Mouse (Mus musculus): ENCODE results near the gene Rho.

Rho gene

GRCm38 (mm10) chr6:115916611-115917010 is 14.9 kb upstream of the Rho start:
- DNase-seq, result no peak

DNA sequence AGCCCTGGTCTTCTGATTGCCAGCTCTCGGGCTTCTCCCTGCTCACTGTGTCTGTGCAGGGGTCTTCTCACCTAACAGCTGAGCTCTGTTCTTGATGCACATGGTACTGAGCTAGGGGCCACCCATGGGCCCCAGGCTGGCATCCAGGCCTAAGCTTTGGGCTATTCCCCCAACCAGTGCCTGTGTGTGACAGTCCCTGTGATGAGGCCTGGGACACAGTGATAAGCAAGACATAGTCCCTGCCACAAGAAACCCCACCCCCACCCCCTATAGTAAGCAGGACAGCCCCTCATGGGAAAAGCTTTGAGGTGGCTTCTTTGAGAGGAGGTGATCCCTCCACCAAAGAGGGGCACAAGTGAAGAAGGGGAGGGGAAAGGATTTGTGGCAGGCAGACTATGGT is 12.9 kb upstream of the Rho start:
- no peak for DNase-seq

DNA sequence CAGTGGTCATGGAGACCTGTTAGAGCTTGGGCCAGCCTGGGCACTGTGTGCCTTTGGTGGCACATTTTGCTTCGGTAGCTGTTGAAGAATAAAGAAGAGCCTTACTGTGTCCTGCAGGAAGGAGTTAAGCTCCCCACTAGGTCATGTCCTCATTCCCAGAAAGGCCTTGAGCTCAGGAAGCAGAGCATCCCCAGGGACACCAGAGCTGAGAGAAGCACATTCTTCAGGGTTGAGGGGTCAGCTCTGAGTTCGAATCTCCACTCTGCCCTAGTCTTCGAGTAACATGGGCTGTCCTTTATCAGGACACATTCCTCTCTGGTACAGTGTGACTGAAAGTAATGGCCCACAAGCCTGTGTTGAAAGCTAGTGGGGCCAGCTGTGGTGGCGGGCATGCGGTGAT is 11.7 kb upstream of the Rho start:
- no peak for DNase-seq

DNA sequence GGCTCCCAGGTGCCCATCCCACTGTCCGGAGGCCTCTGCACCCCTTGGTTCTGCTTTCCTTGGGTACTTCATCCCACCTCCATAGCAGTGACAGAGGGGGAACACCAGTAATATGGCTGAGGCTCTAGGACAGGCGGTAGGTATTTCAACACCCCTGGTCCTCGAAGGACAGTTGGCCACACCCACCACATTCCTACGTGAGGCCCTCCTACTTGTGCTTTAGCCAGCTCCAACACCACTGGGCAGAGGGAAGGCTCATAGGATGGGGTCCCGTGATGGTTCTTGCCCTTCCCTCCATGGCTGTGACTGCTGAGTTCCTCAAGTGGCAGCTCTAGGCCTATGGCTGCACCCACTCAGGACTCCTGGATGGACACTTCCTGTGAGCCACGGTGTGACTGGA is 6.7 kb upstream of the Rho start:
- DNase-seq, result peak; percentile 19

GRCm38 (mm10) chr6:115926416-115926815 is 5.1 kb upstream of the Rho start:
- no peak for DNase-seq

GRCm38 (mm10) chr6:115927292-115928242 is 4.0 kb upstream of the Rho start:
- DNase-seq, result no peak

DNA sequence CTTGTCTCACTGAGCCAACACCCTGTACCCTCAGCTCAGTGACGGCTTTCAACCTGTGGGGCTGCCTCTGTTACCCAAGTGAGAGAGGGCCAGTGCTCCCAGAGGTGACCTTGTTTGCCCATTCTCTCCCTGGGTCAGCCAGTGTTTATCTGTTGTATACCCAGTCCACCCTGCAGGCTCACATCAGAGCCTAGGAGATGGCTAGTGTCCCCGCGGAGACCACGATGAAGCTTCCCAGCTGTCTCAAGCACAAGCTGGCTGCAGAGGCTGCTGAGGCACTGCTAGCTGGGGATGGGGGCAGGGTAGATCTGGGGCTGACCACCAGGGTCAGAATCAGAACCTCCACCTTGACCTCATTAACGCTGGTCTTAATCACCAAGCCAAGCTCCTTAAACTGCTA is 1.5 kb upstream of the Rho start:
- DNase-seq, result no peak

DNA sequence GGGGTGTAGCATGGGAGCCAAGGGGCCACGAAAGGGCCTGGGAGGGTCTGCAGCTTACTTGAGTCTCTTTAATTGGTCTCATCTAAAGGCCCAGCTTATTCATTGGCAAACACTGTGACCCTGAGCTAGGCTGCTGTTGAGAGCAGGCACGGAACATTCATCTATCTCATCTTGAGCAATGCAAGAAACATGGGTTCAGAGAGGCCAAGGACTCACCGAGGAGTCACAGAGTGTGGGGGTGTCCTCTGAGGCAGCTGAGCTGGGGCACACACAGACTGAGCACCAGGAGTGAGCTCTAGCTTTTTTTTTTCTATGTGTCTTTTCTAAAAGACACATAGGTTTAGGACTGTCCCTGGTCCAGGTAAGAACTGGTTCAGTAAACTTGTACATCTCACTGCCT is 843 bp downstream of the Rho start:
- no peak for DNase-seq

DNA sequence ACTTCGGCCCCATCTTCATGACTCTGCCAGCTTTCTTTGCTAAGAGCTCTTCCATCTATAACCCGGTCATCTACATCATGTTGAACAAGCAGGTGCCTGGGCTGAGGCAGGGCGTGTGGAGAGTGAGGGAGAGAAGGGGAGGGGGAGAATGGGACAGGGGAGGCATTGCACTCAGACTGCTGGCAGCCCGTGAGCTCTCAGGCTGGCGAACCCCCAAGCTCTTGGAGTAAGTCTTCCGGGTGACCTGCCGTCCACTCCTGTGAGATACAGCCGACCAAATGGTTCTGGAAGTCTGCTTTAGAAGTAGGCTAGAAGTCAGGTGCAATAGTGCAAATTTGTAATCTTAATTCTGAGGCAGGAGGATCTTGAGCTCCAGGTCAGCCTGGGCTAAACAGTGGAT is 4.0 kb downstream of the Rho start:
- no peak for DNase-seq

DNA sequence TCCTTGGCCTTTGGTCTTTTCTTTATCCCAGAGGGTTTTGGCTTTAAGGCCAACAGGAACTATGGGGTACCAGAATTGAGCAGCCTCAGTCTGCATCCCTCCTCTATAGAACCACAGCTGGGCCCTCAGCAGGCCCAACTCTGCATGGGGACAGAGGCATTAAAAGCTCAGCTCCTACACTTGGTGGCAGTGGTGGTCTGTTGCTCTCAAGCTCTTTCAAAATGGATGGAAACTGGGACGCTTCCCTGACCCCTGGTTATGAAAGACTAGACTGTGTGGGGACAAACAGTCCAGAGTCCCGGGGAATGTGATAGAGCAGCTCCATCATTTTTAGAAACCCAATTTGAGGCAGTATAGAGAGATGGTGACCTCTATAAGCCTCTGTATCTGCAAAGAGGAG is 6.5 kb downstream of the Rho start:
- DNase-seq, result no peak

DNA sequence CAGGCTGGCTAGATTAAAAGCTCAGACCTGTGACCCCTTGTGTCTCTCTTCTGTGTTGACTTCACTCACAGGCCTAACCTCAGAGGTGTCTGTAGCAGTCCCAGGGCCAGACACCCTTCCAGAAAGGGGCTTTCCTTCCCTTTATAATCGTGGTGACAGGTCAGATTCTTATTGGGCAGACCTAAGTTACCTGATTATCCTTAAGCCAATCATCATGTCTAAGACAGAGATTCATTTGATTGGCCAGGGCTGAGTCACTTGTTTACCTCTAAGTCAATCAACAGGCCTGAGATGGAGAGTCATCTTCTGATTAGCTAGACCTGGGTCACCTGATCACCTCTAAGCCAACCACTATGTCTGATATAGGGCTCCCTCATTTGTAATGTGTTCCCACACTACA is 7.2 kb downstream of the Rho start:
- DNase-seq, result no peak

DNA sequence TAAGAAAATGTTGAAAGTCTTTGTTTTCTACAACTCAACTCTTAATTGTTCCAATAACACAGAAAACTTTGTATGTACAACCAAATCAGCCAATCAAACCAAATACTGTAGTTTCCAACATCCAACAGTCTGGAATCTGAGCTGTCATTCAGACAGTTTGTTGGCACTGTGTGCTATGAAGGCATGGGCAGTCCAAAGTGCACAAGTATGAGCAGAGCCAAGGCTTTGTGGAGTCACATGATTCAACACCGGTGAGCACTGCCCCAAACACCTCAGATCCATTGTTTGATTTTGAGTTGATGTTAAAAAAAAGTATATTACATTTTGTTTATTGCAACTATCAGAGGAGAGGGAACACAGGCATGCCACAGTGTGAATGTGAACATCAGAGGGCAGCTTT is 9.1 kb downstream of the Rho start:
- DNase-seq, result no peak

DNA sequence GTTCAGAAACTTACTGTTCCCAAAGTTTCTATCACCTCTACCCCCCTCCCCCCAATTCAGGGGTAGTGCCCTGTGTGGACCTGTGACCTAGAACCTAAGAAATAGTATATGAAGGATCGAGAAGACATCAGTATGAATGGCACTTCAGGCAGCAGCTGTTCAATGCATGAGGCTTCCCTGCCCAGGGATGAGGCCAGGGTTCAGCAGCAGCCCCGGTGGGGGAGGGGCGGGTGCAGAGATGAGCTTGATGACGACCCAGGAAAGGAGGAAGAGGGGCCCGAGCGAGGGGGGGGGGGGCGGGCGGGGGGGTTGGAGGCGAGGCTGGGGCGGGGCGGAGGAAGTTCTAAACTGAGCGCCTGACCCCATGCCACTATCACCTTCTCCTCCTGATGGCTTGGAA is 9.6 kb downstream of the Rho start:
- peak; percentile 63 for DNase-seq

- no peak for DNase-seq
These were observed 12.2 kb downstream of the Rho start for GRCm38 (mm10) chr6:115943498-115944427.

- no peak for DNase-seq
These were observed 13.1 kb downstream of the Rho start, which contains the start of gene H1foo for GRCm38 (mm10) chr6:115944638-115945037. Gene H1foo (plus strand): TSS chr6:115944938.

GRCm38 (mm10) chr6:115945633-115946032 is 14.1 kb downstream of the Rho start:
- DNase-seq, result no peak

GRCm38 (mm10) chr6:115946389-115946788 is 14.8 kb downstream of the Rho start:
- DNase-seq, result no peak

DNA sequence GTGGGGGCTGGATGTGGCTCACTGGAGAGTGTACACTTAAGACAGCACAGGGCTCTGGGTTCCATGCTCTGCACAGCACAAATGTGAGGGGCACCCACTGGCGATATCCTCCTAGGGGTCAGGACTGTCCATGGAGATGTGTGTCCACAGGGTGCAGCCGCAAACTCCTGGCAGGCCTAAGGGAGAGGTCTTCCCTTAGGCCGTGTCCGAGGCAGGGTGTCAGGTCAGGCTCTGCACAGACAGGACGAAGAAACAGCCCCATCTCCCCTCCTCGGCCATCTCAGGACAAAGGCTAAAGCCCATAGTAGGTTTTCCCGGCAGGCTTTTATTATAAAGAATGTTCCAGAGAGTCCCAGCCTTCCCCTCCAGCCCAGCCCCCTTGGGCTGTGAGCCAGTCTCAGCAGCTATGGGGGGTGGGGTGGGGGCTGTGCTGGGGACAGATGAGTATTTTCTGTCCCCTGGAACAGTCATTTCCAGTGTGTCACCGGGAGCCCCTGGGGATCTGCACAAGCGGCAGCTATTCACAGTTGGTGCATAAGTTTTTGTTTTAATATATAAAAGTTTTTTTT is 23.0 kb downstream of the Rho start:
- DNase-seq, result no peak

- no peak for DNase-seq
These were observed 23.6 kb downstream of the Rho start for GRCm38 (mm10) chr6:115955169-115955568.

- no peak for DNase-seq
These were observed 24.1 kb downstream of the Rho start for GRCm38 (mm10) chr6:115955664-115956063.

DNA sequence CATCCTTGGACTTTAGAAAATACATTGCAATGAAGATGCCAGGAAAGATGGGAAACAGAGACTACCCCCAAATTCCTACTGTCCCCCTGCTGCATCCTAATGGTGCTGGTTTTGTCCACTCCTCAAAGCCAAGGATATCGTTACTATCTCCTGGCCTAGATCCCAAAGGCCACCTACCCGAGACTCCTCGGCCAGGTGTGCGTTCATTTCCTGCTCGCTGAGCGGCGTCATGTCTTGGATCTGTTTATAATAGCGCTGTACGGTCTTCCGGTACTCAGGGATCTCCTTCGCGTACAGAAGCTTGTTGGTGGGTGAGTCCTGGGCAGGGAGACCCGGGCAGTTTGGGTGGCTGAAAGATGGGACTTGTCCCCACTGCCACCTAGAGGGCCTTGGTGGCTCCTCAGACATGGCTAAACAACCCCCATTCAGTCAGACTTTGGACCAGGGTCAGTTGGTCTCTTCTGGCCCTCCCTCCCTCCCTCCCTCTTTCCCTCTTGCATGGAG is 24.9 kb downstream of the Rho start:
- no peak for DNase-seq

DNA sequence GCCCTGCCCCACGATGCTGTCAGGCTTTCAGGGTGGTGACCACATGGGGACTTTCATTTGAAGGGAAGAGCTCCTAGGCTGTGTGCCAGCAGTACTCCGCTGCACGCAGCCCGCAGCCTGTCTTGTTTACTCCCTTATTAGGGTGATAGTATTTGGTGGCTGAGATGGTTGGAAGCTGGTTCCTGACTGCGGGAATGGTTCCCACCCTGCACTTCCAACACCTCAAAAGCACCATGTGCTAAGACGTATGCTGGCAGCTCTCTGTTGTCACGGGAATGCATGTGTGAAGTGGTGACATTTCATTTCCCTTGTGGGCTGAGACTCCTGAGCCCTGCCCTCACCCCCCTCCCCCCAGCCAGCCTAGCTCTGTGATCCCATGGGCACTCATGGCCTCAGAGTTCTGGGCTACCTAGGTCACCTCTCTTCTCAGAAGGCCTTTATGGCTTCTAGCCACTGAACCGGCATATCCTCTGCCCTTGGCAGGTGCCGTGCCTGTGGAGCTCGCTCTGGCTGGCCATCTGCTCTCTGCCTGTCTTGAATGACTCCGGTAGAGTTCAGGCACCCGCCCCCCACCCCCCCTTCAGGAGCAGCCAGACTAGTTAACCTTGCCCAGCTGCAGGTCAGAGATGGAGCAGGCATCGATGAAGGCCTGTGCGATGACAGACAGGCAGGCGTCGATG is 25.5 kb downstream of the Rho start:
- peak; percentile 39 for DNase-seq

- DNase-seq, result peak; percentile 41
These were observed 26.1 kb downstream of the Rho start for GRCm38 (mm10) chr6:115957681-115958080.

Measured in embryo, embryonic 11 days (tissue).